Mouse (Mus musculus) cerebellum, adult 11 months (tissue): ENCODE data around the gene Cryba4.

Experiments
- DNase-seq: peaks from one replicate; pipeline ENCODE4 v3.0.0; 2022

Cryba4 gene

GRCm38 (mm10) chr5:112235806-112236205 is 16.5 kb downstream of the Cryba4 start:
- no peak for DNase-seq

DNA sequence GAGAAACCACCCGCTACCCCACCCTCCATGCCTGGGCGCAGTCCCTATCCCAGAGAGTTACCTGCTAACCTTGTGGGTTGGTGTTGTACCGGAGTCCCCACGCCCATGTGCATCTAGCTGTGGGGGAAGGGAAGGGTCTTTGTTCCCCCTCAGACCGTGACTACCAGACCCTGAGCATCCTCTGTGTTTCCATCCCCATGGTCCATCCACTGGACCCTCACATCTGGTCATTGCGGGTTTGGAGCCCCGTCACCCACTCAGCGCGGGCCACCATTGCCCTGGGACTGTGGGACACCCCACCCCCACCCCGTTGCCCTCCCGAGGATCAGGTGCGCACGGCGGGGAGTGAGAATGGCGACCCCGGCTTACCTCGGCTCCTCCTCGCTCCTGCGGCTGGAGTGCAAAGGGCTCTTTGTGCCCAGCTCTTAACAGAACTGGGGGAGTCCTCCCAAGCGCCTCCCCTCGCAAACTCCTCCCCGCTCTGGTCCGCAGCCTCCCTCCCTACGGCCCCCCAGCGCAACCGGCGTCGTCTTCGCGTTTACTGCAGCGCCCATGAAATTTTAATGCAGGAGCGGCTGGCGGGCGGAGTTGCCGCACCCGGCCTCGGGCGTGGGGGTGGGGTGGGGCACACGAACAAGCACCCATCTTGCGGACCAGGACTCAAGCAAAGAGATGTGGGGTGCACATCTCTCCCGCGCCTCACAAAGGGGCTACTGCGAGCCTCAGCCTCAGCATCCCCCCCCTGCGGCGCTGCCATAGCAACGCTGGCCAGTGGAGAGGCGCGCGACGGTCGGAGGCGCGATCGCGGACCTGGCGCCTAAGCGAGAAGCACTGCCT is 23.9 kb downstream of the Cryba4 start:
- DNase-seq = no peak

- DNase-seq = no peak
These were observed 24.4 kb downstream of the Cryba4 start for GRCm38 (mm10) chr5:112227898-112228239.

DNA sequence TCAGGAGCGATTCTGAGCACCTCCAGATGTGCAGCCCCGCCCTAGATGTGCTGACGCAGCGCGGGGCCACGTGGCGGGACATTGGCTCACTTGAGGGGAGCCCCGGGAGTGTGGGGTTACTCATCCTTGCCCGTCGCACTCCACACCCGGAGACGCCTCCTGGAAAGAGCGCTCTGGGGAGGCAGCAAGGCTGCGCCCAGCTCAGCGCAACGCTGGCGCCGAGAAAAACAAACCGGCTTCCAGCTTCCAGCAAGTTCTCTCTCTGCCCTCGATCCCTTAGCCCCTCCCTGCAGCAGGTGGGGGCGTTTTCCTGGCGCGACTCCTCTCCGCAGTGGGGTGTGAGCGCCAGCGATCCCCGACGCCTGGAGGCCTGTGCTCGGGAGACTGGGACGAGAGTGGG is 25.0 kb downstream of the Cryba4 start:
- no peak for DNase-seq

GRCm38 (mm10) chr5:112225591-112225990 is 26.7 kb downstream of the Cryba4 start:
- DNase-seq = no peak

DNA sequence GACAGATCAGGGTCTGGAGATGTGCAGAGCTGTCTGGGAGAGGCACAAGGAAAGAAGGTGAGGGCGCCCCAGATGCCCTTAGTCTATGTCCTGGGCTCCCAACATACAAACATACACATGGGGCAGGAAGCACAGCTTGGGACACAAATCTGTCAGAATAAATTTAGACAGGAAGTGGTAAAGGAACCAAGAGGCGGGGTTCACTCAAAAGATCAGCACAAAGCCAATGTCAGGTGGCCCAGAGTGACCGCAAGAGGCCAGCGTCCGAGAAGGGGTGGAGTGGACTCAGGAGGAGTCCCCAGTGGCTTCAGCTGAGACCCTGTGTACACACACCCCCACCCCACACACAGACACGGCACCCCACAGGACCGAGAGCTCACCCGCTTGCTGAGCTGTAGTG is 32.1 kb downstream of the Cryba4 start:
- no peak for DNase-seq

GRCm38 (mm10) chr5:112219398-112219797 is 32.9 kb downstream of the Cryba4 start:
- DNase-seq = no peak

GRCm38 (mm10) chr5:112218679-112219078 is 33.6 kb downstream of the Cryba4 start:
- no peak for DNase-seq

DNA sequence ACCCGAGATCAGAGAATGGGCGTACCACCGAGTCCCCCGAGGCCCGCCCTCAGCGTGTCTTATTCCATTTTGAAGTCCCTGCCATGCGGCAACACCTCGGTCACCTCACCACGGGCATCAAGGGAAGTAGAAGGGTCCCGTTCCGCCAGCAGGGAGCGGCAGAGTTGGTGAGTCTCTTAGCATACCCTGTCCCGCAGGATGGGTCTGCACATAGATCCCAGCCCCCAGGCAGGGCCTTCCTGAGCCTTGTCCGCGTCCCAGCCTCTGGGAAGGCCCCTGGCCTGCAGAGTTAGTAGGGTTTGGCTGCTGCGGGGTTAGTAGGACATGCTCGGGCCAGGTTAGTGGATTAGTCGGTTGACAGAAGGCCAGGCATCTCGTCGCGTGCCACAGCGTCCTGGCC is 35.3 kb downstream of the Cryba4 start:
- DNase-seq = no peak

- DNase-seq = no peak
These were observed 36.0 kb downstream of the Cryba4 start for GRCm38 (mm10) chr5:112216335-112216734.

- no peak for DNase-seq
These were observed 36.5 kb downstream of the Cryba4 start for GRCm38 (mm10) chr5:112215801-112216251.

DNA sequence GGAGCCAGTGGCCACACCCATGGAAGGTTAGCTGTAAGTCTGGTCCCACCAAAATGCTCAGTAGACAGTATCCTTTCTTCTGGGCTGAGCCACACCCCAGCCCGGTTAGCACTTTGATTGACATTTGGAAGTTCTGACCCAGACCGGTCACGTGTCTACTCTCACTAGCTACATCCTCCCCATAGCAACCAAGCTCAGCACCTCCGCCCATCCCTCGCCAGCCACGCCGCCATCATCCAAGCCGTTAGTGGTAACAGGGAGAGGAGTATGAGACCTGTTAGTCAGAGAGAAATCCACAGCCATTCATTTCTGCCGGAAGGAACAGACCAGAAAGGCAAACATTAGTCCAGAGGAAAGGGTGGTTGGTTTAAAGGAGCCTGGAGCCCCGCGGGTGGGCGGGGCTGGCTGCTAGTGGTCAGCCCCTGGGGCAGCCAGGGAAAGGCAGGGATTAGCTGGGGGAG is 37.0 kb downstream of the Cryba4 start:
- no peak for DNase-seq

GRCm38 (mm10) chr5:112214419-112214818 is 37.9 kb downstream of the Cryba4 start:
- peak; percentile 20 for DNase-seq

DNA sequence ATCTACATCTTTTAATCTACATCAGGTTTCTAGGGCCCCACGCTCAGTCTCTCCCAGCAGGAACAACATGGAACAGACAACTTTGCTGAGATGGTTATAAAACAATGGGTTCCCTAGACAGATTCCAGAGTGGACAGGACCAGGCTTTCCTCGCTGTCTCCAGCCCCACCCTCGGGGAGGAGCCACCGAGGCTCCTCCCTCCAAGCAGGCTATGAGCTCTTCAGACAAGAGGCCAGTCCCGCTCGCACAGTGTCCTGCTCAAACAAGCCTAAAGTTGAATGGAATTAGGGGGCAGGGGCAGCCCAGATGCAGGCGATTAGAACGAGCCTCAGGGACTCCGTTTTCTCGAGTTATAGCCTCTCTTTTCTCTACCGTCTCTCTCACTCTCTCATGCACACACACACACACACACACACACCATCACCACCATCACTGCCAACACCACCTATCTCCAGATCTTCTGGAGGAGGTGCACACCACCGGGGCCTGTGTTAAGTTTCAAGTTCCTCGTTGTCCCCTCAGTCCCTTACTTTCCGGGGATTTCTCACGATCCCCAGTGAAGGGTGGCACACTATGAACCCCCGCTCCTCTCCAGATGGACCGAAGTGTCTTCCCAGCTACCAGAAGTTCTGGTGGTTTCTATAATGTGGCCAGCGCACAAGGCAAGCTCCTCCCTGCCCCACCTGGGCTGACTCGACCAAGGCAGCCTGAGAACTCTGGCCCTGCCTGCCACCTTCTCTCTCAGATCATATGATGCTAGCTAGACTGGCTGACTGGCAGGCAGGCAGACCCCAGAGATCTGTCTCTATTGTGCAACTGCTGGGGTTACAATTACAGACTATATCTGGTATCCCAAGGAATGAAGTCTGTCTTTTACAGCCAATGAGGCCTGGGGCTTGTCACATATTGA is 38.7 kb downstream of the Cryba4 start:
- DNase-seq = no peak

DNA sequence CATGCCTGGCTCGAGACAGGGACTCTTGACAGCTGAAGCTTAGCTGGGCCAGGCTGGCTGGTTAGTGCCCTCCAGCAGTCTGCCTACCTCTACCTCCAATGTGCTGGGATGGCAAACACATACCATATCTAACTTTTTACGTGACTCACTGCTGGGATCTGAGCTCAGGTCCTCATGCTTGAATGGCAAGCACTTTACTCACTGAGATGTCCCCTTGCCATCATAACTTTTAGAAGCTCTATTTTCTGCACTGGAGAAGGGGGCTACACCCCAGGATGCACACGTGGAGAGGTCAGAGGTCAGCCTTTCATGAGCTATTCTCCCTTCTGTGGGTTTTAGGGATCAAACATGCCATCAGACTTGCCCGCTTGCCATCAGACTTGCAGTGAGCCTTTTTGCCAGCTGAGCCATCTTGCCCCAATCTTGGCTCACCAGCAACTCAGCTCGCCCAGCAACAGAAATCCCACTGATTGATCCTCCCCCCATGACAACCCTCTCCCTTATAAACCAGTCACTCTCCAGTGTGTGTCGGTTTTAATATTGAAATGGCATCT is 39.5 kb downstream of the Cryba4 start:
- DNase-seq = no peak

GRCm38 (mm10) chr5:112211911-112212310 is 40.4 kb downstream of the Cryba4 start:
- DNase-seq = no peak

DNA sequence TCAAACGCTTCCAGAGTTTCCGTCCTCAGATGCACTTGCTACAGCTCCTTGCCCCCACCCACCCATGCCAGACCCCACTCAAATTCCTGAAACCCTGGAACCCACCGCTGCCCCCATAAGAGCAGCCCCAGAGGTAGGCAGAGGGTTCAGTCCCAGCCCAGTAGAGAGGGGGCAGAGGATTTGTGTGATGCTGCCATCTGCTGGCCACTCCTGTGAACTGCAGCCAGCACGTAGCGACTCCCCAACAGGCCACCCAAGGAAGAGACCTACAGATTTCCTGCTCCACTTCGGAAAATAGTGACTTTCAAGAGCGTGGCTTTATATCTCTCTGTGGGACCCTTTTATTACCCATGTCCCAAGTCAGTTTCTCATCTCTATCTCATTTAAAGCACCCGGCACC is 42.2 kb downstream of the Cryba4 start:
- no peak for DNase-seq

DNA sequence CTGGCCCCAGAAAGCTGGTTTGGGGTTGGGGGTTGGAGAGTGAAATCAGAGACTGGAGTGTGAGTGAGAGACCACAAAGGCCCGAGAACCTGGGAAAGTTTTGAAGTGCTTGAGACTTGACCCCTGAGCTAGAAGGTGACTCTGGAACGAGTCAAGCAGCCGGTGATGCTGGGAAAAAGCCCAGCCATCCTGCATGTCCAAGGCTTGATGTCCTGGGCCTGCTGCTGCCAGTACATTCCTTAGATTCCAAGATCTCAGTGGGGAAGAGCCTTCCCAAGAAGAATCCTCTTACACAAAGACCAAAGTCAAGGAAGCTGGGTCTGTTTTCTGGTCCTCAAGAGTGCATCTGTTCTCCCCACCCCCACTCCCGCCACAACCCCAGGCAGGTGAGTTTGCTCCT is 44.0 kb downstream of the Cryba4 start:
- no peak for DNase-seq

DNA sequence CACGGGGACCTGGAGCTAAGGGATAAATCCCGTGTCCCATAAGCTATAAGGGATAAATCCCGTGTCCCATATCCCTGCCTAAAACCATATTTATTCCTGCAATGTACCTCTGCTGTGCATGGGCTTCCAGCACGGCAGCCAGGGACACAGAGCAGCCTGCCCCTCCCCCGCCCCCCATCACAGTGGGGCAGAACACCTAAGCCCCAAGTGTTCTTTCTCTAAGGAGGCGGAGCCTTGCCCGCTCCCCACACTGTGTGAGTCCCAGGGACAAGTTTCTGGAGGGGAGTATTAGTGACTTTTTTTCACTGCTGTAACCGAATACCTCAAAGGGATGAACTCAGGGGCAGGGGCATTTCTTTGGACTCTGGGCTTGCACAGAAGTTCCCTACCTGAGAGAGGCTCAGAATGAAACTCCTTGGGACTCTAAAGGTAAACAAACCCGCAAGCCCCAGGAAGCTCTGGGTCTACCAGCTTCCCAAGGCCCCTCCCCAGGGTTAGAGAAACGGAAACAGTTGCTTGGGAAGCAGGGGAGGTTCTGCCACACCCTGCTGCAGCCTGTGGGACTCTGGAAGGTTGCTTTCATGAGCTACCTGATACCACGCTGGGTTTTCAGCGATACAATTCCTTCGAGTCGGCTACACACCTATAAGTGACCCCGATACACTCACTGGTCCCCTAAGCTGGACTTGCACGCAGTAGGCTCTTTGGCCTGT is 45.6 kb downstream of the Cryba4 start:
- no peak for DNase-seq

- no peak for DNase-seq
These were observed 52.7 kb downstream of the Cryba4 start for GRCm38 (mm10) chr5:112199656-112200055.
